8 mouse cellular contexts compared by ENCODE assay signal in the genomic region with DNA sequence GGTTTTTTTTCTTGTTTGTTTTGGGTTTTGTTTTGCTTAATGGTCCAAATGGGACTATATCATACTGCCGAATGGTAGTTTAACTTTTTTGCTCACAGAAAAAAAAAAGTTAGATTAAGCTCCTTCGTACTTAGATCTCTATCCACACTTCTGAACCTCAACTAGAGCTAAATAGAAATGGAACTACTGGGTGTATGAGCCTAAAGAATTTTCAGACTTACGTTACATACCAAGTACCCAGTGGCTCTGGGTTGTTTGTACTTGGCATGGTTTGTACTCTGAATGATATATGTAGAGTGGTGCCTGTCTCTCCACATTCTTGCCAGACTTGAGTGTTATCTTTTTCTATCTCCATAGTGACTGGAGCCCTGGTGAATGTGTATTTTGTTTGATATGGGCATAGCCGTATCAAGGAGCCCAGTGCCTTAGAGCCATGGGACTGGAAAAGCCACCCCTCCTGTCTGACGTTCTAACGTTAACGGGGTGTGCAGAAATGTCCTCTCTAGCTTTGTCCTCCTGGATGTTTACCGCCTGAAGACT. TPM values are rescaled to one million over a fixed set of nuclear protein-coding genes. Genes with fewer than 3 reads are reported as not detected.
A peak's percentile ranks its signal among the peaks of the same experiment; 100 is the strongest.
DNase-seq lines count a peak whose midpoint lies in the region; ATAC-seq and TF ChIP-seq lines count a peak whose summit lies in the region.

No protein-coding gene starts in this region.

- no peak for TF ChIP-seq CTCF in gastrocnemius, adult 2 months (IDR thresholded peaks at IDR 0.05)
- no peak for TF ChIP-seq CTCF in ES-Bruce4 (IDR thresholded peaks at IDR 0.05; ENCODE audit: low read depth, low read length)

- intact Hi-C loops in gastrocnemius, adult 2 months (cut with DNase I), result loop anchor here (5.0 kb wide), 2 partner anchors 51 to 334 kb away; no protein-coding TSS in a partner anchor

- peak; percentile 46 for ATAC-seq in forebrain, embryonic 13.5 days
- ATAC-seq in liver, embryonic 11.5 days (replicated peaks; ENCODE audit: low FRiP score), result peak; percentile 65
- ATAC-seq in stomach, embryonic 15.5 days (ENCODE audit: insufficient read depth, low FRiP score, low read depth), result peak; percentile 30

- TF ChIP-seq POLR2A in ES-Bruce4 (IDR thresholded peaks at IDR 0.05; ENCODE audit: insufficient read depth, low read length), result no peak

- no peaks in the 10 kb centered on the region for H3K9me3 ChIP-seq in ES-Bruce4 (replicated peaks; ENCODE audit: control insufficient read depth, insufficient read depth, low read length, poor library complexity, severe bottlenecking)
- H3K9me3 ChIP-seq in forebrain, embryonic 13.5 days (replicated peaks), result no peaks in the 10 kb centered on the region
- H3K9me3 ChIP-seq in liver, embryonic 11.5 days (ENCODE audit: control insufficient read depth, low read length), result no peaks in the 10 kb centered on the region
- no peaks in the 10 kb centered on the region for H3K9me3 ChIP-seq in stomach, embryonic 15.5 days

- H3K4me1 ChIP-seq in ES-Bruce4 (ENCODE audit: control insufficient read depth, insufficient read depth, low read length), result no peaks in the 10 kb centered on the region
- no peaks in the 10 kb centered on the region; the same call in 1 of the 2 replicates for H3K4me1 ChIP-seq in forebrain, embryonic 13.5 days
- H3K4me1 ChIP-seq in liver, embryonic 11.5 days (replicated peaks; ENCODE audit: control insufficient read depth, insufficient read depth, low read length), result 0 out of 2 replicates have a peak, but pooled peaks cover 5% of the 10 kb centered on the region
- no peaks in the 10 kb centered on the region for H3K4me1 ChIP-seq in stomach, embryonic 15.5 days

- peak overlapping the region; percentile 47; the same call in 1 of the 2 replicates for H3K9ac ChIP-seq in ES-Bruce4 (ENCODE audit: low read depth, poor library complexity, severe bottlenecking)
- H3K9ac ChIP-seq in forebrain, embryonic 13.5 days, result no peak overlapping the region
- peak overlapping the region; percentile 73; the same call in 1 of the 2 replicates for H3K9ac ChIP-seq in liver, embryonic 11.5 days (ENCODE audit: low read depth, low read length)
- H3K9ac ChIP-seq in stomach, embryonic 15.5 days, result no peak overlapping the region

- no peak for DNase-seq in gastrocnemius, adult 2 months
- DNase-seq in gastrocnemius, adult 8-10 months (ENCODE audit: low spot score in 2 of 2), result no peak
- DNase-seq in liver, embryonic 11.5 days (ENCODE audit: low spot score), result no peak
- no peak for DNase-seq in ovary, postnatal 10 days (ENCODE audit: low spot score)
- DNase-seq in left cerebral cortex, adult 11 months (ENCODE audit: low spot score), result no peak

- no peak for TF ChIP-seq EP300 in ES-Bruce4 (IDR thresholded peaks at IDR 0.05; ENCODE audit: insufficient read depth, low read depth, low read length)

- no peaks in the 10 kb centered on the region for H3K27me3 ChIP-seq in ES-Bruce4 (ENCODE audit: control insufficient read depth, insufficient read depth, low read length, poor library complexity, severe bottlenecking)
- no peaks in the 10 kb centered on the region for H3K27me3 ChIP-seq in forebrain, embryonic 13.5 days
- no peaks in the 10 kb centered on the region for H3K27me3 ChIP-seq in liver, embryonic 11.5 days (replicated peaks; ENCODE audit: control insufficient read depth, insufficient read depth, low read length)
- H3K27me3 ChIP-seq in stomach, embryonic 15.5 days (replicated peaks), result no peaks in the 10 kb centered on the region

- WGBS in forebrain, embryonic 13.5 days, result 71% methylated on average over 8 of the region's 8 CpGs
- WGBS in liver, embryonic 11.5 days, result 49% methylated on average over 8 of the region's 8 CpGs
- WGBS in stomach, embryonic 15.5 days, result 54% methylated on average over 8 of the region's 8 CpGs

- peak overlapping the region; percentile 82 for H3K4me2 ChIP-seq in forebrain, embryonic 13.5 days
- H3K4me2 ChIP-seq in liver, embryonic 11.5 days, result peak overlapping the region; percentile 75
- H3K4me2 ChIP-seq in stomach, embryonic 15.5 days, result peak overlapping the region; percentile 65

- H3K27ac ChIP-seq in gastrocnemius, adult 2 months, result peak overlapping the region; percentile 92
- no peak overlapping the region for H3K27ac ChIP-seq in ES-Bruce4 (ENCODE audit: insufficient read depth, low read length)
- H3K27ac ChIP-seq in forebrain, embryonic 13.5 days, result no peak overlapping the region
- 0 out of 2 replicates have a peak overlapping the region, but pooled peaks have one; percentile 11 for H3K27ac ChIP-seq in liver, embryonic 11.5 days (ENCODE audit: low read depth, low read length)
- no peak overlapping the region for H3K27ac ChIP-seq in stomach, embryonic 15.5 days

- no peaks in the 10 kb centered on the region for H3K36me3 ChIP-seq in ES-Bruce4 (ENCODE audit: control insufficient read depth, insufficient read depth, low read length, poor library complexity, severe bottlenecking)
- H3K36me3 ChIP-seq in forebrain, embryonic 13.5 days (ENCODE audit: poor library complexity, severe bottlenecking), result no peaks in the 10 kb centered on the region
- no peaks in the 10 kb centered on the region for H3K36me3 ChIP-seq in liver, embryonic 11.5 days (ENCODE audit: control insufficient read depth, insufficient read depth, low read length)
- no peaks in the 10 kb centered on the region for H3K36me3 ChIP-seq in stomach, embryonic 15.5 days

- H3K4me3 ChIP-seq in gastrocnemius, adult 2 months, result peak overlapping the region; percentile 81
- H3K4me3 ChIP-seq in ES-Bruce4 (ENCODE audit: low read depth, low read length), result peak overlapping the region; percentile 46; the same call in 1 of the 2 replicates
- peak overlapping the region; percentile 81 for H3K4me3 ChIP-seq in forebrain, embryonic 13.5 days
- H3K4me3 ChIP-seq in liver, embryonic 11.5 days (ENCODE audit: low read depth, low read length), result peak overlapping the region; percentile 74
- H3K4me3 ChIP-seq in stomach, embryonic 15.5 days (replicated peaks), result peak overlapping the region; percentile 81

RNA-seq across cellular contexts. Expression of a gene that starts 0.4 kb away (rescaled TPM):
- total RNA-seq in gastrocnemius, adult 2 months (2021), result 10 to 100 TPM; 12.0 to 18.4 TPM
- total RNA-seq in gastrocnemius, adult 8-10 months (2022), result 10 to 100 TPM; 12.5 to 16.6 (median 15.4) TPM
- polyA plus RNA-seq in ES-Bruce4 (2011; ENCODE audit: insufficient read depth, insufficient read length, low read depth, missing spikeins), result 15.1 and 23.5 TPM in 2 replicates
- 12.3 and 13.7 TPM in 2 replicates for polyA plus RNA-seq in forebrain, embryonic 13.5 days (2015; fragmentation: Nextera tagmentation; extraction: Ambion mirVana)
- polyA plus RNA-seq in liver, embryonic 11.5 days (2014; fragmentation: Nextera tagmentation; extraction: Ambion mirVana), result 22.1 and 23.5 TPM in 2 replicates
- 30.0 and 30.6 TPM in 2 replicates for polyA plus RNA-seq in stomach, embryonic 15.5 days (2015; fragmentation: Nextera tagmentation; extraction: Ambion mirVana)

Comparison
In these comparisons a context has a peak if more than half of its experiments do, and no peak if none do; other contexts are left out.
1. H3K27ac ChIP-seq: peak in gastrocnemius, adult 2 months (single experiment) and liver, embryonic 11.5 days (single experiment); none in ES-Bruce4 (single experiment), forebrain, embryonic 13.5 days (single experiment) and stomach, embryonic 15.5 days (single experiment).
2. H3K9ac ChIP-seq: peak in ES-Bruce4 (single experiment) and liver, embryonic 11.5 days (single experiment); none in forebrain, embryonic 13.5 days (single experiment) and stomach, embryonic 15.5 days (single experiment).
3. Peak in every context shown above with its lines, with median percentiles within 50 percentile points of each other: H3K4me3 ChIP-seq, ATAC-seq and H3K4me2 ChIP-seq.